Mouse (Mus musculus): Measurements from ENCODE around the gene Eid3. TPM values are rescaled to one million over a fixed set of nuclear protein-coding genes. Genes with fewer than 3 reads are reported as not detected.
A peak's percentile ranks its signal among the peaks of the same experiment; 100 is the strongest.

Eid3 gene
- total and polyA plus RNA-seq, 3 experiments: 1.4 to 3.5 (median 1.5) TPM

- no peak for TF ChIP-seq MAFK (IDR thresholded peaks at IDR 0.05; ENCODE audit: insufficient replicate concordance, low read length)
- no peak for TF ChIP-seq TBP (conservative IDR thresholded peaks at IDR 0.05; ENCODE audit: low read depth, low read length)
- no peak for TF ChIP-seq BHLHE40 (IDR thresholded peaks at IDR 0.05; ENCODE audit: low read depth, low read length)
- no peak for TF ChIP-seq ZNF384 (IDR thresholded peaks at IDR 0.05; ENCODE audit: low read depth, low read length)
- TF ChIP-seq JUND (conservative IDR thresholded peaks at IDR 0.05; ENCODE audit: low read depth, low read length): no peak
- no peak for TF ChIP-seq IRF4 (IDR thresholded peaks at IDR 0.05; ENCODE audit: low read depth, low read length)
- TF ChIP-seq MYC (IDR thresholded peaks at IDR 0.05; ENCODE audit: low read depth, low read length): no peak
- no peak for TF ChIP-seq MXI1 (IDR thresholded peaks at IDR 0.05; ENCODE audit: low read depth, low read length)
- no peak for TF ChIP-seq ZKSCAN1 (IDR thresholded peaks at IDR 0.05; ENCODE audit: borderline replicate concordance, low read depth, low read length)
- peak; percentile 74 for TF ChIP-seq RAD21 (IDR thresholded peaks at IDR 0.05; ENCODE audit: low read depth, low read length)
- peak; percentile 90 for TF ChIP-seq SMC3 (IDR thresholded peaks at IDR 0.05; ENCODE audit: low read depth, low read length)
- TF ChIP-seq POLR2A (IDR thresholded peaks at IDR 0.05; ENCODE audit: low read depth, low read length): no peak
- TF ChIP-seq ZC3H11A (IDR thresholded peaks at IDR 0.05; ENCODE audit: low read depth, low read length): peak; percentile 22; the same call in 1 of the 2 replicates
- TF ChIP-seq KAT2A (IDR thresholded peaks at IDR 0.05; ENCODE audit: insufficient replicate concordance, low read length): no peak
- TF ChIP-seq CHD2 (IDR thresholded peaks at IDR 0.05; ENCODE audit: low read length): no peak
- TF ChIP-seq CTCF (conservative IDR thresholded peaks at IDR 0.05 in 1 of 2, IDR thresholded peaks at IDR 0.05 in 1 of 2; ENCODE audit: low read depth in 2 of 2, low read length in 2 of 2): peak; percentile 79 to 89
- TF ChIP-seq TCF12 (IDR thresholded peaks at IDR 0.05; ENCODE audit: low read depth, low read length): no peak
- no peaks in the 10 kb centered on the region for H3K9me3 ChIP-seq (replicated peaks; ENCODE audit: low read length)
- H3K27me3 ChIP-seq (replicated peaks): no peaks in the 10 kb centered on the region
- H3K27ac ChIP-seq (ENCODE audit: insufficient read depth, low read depth): no peak overlapping the region
- no peaks in the 10 kb centered on the region for H3K79me2 ChIP-seq (replicated peaks; ENCODE audit: control insufficient read depth, extremely low read depth, insufficient read depth, poor library complexity, severe bottlenecking)
- H3K4me3 ChIP-seq (replicated peaks in 1 of 3; ENCODE audit: low read depth in 2 of 3, low read length in 2 of 3, poor library complexity in 1 of 3): no peak overlapping the region
- in situ Hi-C loops (cut with MboI; ENCODE audit: low pct_ligation_motif_present, low pct_unique_long_range_greater_than_20kb, low sequenced_read_pairs) (loop anchor here (5.0 to 25.0 kb wide), 3 partner anchors 104 to 603 kb away; no protein-coding TSS in a partner anchor), dilution Hi-C loops (cut with MboI; ENCODE audit: extremely low pct_ligation_motif_present, extremely low pct_unique_long_range_greater_than_20kb, low sequenced_read_pairs) (no loop called here)
- H3K4me2 ChIP-seq (ENCODE audit: insufficient read depth, low read depth, poor library complexity, severe bottlenecking): no peak overlapping the region
- H3K36me3 ChIP-seq (replicated peaks in 1 of 2; ENCODE audit: control insufficient read depth in 1 of 2, insufficient read depth in 1 of 2, low read length in 1 of 2): peaks cover 13 to 27% of the 10 kb centered on the region in 2 experiments
- DNase-seq (ENCODE audit: extremely low read depth): peak; percentile 70
- H3K4me1 ChIP-seq (ENCODE audit: control insufficient read depth in 1 of 2, insufficient read depth in 2 of 2): peaks cover 6 to 24% of the 10 kb centered on the region in 2 experiments
- H3K9ac ChIP-seq (ENCODE audit: insufficient read depth, low read depth): no peak overlapping the region
Observed at GRCm38 (mm10) chr10:82901436-82901835, 35.0 kb downstream of the Eid3 start.

GRCm38 (mm10) chr10:82908526-82908925 lies 42.1 kb downstream of the Eid3 start:
- in situ Hi-C loops (cut with MboI; ENCODE audit: low pct_ligation_motif_present, low pct_unique_long_range_greater_than_20kb, low sequenced_read_pairs) (loop anchor here (10.0 to 25.0 kb wide), 2 partner anchors 404 to 596 kb away; no protein-coding TSS in a partner anchor), dilution Hi-C loops (cut with MboI; ENCODE audit: extremely low pct_ligation_motif_present, extremely low pct_unique_long_range_greater_than_20kb, low sequenced_read_pairs) (no loop called here)
- H3K9ac ChIP-seq (ENCODE audit: insufficient read depth, low read depth): no peak overlapping the region
- peak overlapping the region; percentile 91 for H3K4me2 ChIP-seq (ENCODE audit: insufficient read depth, low read depth, poor library complexity, severe bottlenecking)
- peaks cover 3 to 6% of the 10 kb centered on the region in 2 experiments for H3K4me1 ChIP-seq (ENCODE audit: control insufficient read depth in 1 of 2, insufficient read depth in 2 of 2)
- TF ChIP-seq JUND (conservative IDR thresholded peaks at IDR 0.05; ENCODE audit: low read depth, low read length) (no peak), IRF4 (IDR thresholded peaks at IDR 0.05; ENCODE audit: low read depth, low read length) (no peak), MAFK (IDR thresholded peaks at IDR 0.05; ENCODE audit: insufficient replicate concordance, low read length) (no peak), MXI1 (IDR thresholded peaks at IDR 0.05; ENCODE audit: low read depth, low read length) (no peak), JUN (IDR thresholded peaks at IDR 0.05; ENCODE audit: insufficient read depth, low read depth, low read length) (no peak), CHD2 (IDR thresholded peaks at IDR 0.05; ENCODE audit: low read length) (no peak), ZKSCAN1 (IDR thresholded peaks at IDR 0.05; ENCODE audit: borderline replicate concordance, low read depth, low read length) (no peak), MAX (IDR thresholded peaks at IDR 0.05; ENCODE audit: low read length) (no peak), RAD21 (IDR thresholded peaks at IDR 0.05; ENCODE audit: low read depth, low read length) (no peak), KAT2A (IDR thresholded peaks at IDR 0.05; ENCODE audit: insufficient replicate concordance, low read length) (no peak), ZMIZ1 (IDR thresholded peaks at IDR 0.05; ENCODE audit: low read depth, low read length) (no peak)
- no peak for DNase-seq (ENCODE audit: extremely low read depth)
- H3K79me2 ChIP-seq (replicated peaks; ENCODE audit: control insufficient read depth, extremely low read depth, insufficient read depth, poor library complexity, severe bottlenecking): no peaks in the 10 kb centered on the region
- no peak overlapping the region for H3K4me3 ChIP-seq (replicated peaks in 1 of 3; ENCODE audit: low read depth in 2 of 3, low read length in 2 of 3, poor library complexity in 1 of 3)
- no peaks in the 10 kb centered on the region for H3K9me3 ChIP-seq (replicated peaks; ENCODE audit: low read length)
- H3K27me3 ChIP-seq (replicated peaks): no peaks in the 10 kb centered on the region
- no peaks in the 10 kb centered on the region for H3K36me3 ChIP-seq (replicated peaks in 1 of 2; ENCODE audit: control insufficient read depth in 1 of 2, insufficient read depth in 1 of 2, low read length in 1 of 2)
- H3K27ac ChIP-seq (ENCODE audit: insufficient read depth, low read depth): no peak overlapping the region
